Mouse (Mus musculus): ENCODE measurements around the gene Fam76a. TPM values are rescaled to one million over a fixed set of nuclear protein-coding genes. Genes with fewer than 3 reads are reported as not detected.

The Fam76a gene
- polyA plus RNA-seq, 1 experiment, result 10.7 TPM

- 32% methylated on average over 13 of the region's 13 CpGs for WGBS
- no peak overlapping the region for H3K4me3 ChIP-seq (ENCODE audit: low read depth, low read length)
- no peak overlapping the region for H3K27ac ChIP-seq (ENCODE audit: insufficient read depth, low read depth, low read length)
- H3K4me1 ChIP-seq (ENCODE audit: control insufficient read depth, insufficient read depth, insufficient read length, low read length), result no peaks in the 10 kb centered on the region; the same call in 1 of the 2 replicates
- H3K27me3 ChIP-seq (ENCODE audit: control insufficient read depth, insufficient read depth, low read length), result no peaks in the 10 kb centered on the region
- TF ChIP-seq CTCF (IDR thresholded peaks at IDR 0.05; ENCODE audit: extremely low read depth, insufficient read length, insufficient replicate concordance, low read depth, low read length) (no peak), POLR2A (IDR thresholded peaks at IDR 0.05; ENCODE audit: low read depth, low read length) (no peak)
- H3K36me3 ChIP-seq (ENCODE audit: control insufficient read depth, insufficient read depth, low read length), result peaks cover 60% of the 10 kb centered on the region
Measured at GRCm38 (mm10) chr4:132863012-132863411, 59.3 kb downstream of the Fam76a start.

GRCm38 (mm10) chr4:132860880-132861279, 61.5 kb downstream of the Fam76a start:
- 95% methylated on average over 1 of the region's 1 CpGs for WGBS
- Histone ChIP-seq H3K4me1 (ENCODE audit: control insufficient read depth, insufficient read depth, insufficient read length, low read length) (no peaks in the 10 kb centered on the region; the same call in 1 of the 2 replicates), H3K27ac (ENCODE audit: insufficient read depth, low read depth, low read length) (no peak overlapping the region), H3K4me3 (ENCODE audit: low read depth, low read length) (no peak overlapping the region), H3K27me3 (ENCODE audit: control insufficient read depth, insufficient read depth, low read length) (no peaks in the 10 kb centered on the region), H3K36me3 (ENCODE audit: control insufficient read depth, insufficient read depth, low read length) (peaks cover 61% of the 10 kb centered on the region)
- TF ChIP-seq POLR2A (IDR thresholded peaks at IDR 0.05; ENCODE audit: low read depth, low read length) (no peak), CTCF (IDR thresholded peaks at IDR 0.05; ENCODE audit: extremely low read depth, insufficient read length, insufficient replicate concordance, low read depth, low read length) (no peak)

Other genes starting within 250 kb of the Fam76a start
- gene Xkr8, start 190.0 kb downstream of the Fam76a start, polyA plus RNA-seq (2012; rRNA removed), result 3.2 and 6.0 TPM in 2 replicates
- 126 and 144 TPM in 2 replicates for gene Smpdl3b, start 165.3 kb downstream of the Fam76a start, polyA plus RNA-seq (2012; rRNA removed)
- 4.8 and 8.7 TPM in 2 replicates for gene Rpa2, start 154.2 kb downstream of the Fam76a start, polyA plus RNA-seq (2012; rRNA removed)
- 4.0 and 4.9 TPM in 2 replicates for gene Themis2, start 126.2 kb downstream of the Fam76a start, polyA plus RNA-seq (2012; rRNA removed)
- gene Ppp1r8, start 79.4 kb downstream of the Fam76a start, polyA plus RNA-seq (2012; rRNA removed), result 8.0 and 15.6 TPM in 2 replicates
- 8.6 and 18.9 TPM in 2 replicates for gene Stx12, start 38.0 kb downstream of the Fam76a start, polyA plus RNA-seq (2012; rRNA removed)
- 3.5 and 3.8 TPM in 2 replicates for gene Fgr, start 51.5 kb upstream of the Fam76a start, polyA plus RNA-seq (2012; rRNA removed)
- 13.8 and 23.7 TPM in 2 replicates for gene Ahdc1, start 88.7 kb upstream of the Fam76a start, polyA plus RNA-seq (2012; rRNA removed)
- 37.6 and 97.6 TPM in 2 replicates for gene Wasf2, start 207.9 kb upstream of the Fam76a start, polyA plus RNA-seq (2012; rRNA removed)